Mouse (Mus musculus): ENCODE data around the gene Defb35.

- no peak for TF ChIP-seq CTCF (IDR thresholded peaks at IDR 0.05; ENCODE audit: low read depth)
- TF ChIP-seq EP300 (IDR thresholded peaks at IDR 0.05; ENCODE audit: low read depth), result no peak
Observed at GRCm38 (mm10) chr8:21912554-21912953, 25.6 kb upstream of the Defb35 start.
